Mouse (Mus musculus): ENCODE data around the gene Phrf1.

Gene Phrf1

DNA sequence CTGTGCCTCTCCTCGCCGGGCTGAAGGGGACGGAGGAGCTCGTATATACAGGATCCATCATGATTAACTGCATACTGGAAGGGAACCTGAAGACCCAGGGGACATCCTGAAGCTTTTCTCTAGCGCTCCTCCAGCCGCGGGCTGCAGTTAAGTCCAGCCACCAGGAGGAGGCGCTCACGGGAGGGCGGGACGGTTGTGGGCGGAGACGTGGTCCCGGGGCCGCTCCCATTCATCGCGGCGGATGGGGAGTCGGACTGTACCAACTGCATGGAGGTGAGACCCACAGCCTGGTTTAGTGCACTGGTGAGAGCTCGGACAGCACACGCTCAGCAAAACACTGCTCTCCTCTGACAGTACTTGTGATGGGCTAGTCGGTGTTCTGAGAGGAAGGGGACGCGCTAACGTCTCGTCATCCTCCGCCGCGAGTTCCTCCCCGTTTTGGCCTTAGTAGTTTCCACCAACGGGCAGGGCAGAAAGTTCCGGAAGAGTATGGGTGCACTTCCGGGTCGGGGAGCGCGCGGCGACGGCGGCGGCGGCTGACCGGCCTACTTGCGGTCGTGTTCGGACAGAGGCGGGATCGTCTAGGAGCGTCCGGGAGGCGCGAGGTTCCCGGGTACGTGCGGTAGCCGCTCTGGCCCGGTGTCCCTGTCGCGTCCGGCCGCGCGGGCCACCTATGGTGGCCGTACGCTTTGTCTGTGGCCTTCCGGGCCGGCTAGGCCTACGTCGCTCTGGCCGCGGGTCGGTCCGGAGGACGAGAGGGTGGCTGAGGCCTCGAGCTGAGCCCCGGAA, at the start of gene Phrf1:
Gene Phrf1 (plus strand): TSS at position 506 of the 789 bp plus-strand sequence.
- peak; percentile 90 to 93 for DNase-seq (ENCODE audit: low read depth in 2 of 2, low spot score in 2 of 2)

DNA sequence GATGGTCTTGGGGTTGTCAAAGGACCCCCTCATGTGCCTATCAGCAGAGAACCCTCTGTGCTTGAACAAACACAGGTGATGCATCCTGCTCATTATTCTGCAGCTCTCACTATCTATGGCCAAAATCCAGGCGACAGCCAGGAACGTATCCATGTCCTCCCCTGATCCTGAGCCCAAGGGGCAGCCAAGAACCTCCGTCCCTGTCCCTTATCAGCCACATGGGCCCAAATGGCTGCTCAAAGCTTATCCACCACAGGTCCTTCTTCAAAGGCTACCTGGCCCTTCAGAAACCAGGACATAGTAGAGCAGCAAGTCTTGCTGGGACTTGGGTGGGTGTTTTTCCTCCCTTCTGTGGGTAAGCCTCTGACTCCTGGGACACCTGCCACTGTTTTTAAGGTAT, 40.4 kb upstream of the Phrf1 start:
- no peak for DNase-seq (ENCODE audit: low read depth in 2 of 2, low spot score in 2 of 2)

GRCm38 (mm10) chr7:141188733-141189132, 39.9 kb upstream of the Phrf1 start:
- DNase-seq (ENCODE audit: low read depth in 2 of 2, low spot score in 2 of 2): no peak

- DNase-seq (ENCODE audit: low read depth in 2 of 2, low spot score in 2 of 2): no peak
These were observed 38.4 kb upstream of the Phrf1 start for GRCm38 (mm10) chr7:141190220-141190619.

- DNase-seq (ENCODE audit: low read depth in 2 of 2, low spot score in 2 of 2): no peak
These were observed 37.5 kb upstream of the Phrf1 start for GRCm38 (mm10) chr7:141191036-141191435.

GRCm38 (mm10) chr7:141191796-141192685, 36.5 kb upstream of the Phrf1 start:
- no peak for DNase-seq (ENCODE audit: low read depth in 2 of 2, low spot score in 2 of 2)

DNA sequence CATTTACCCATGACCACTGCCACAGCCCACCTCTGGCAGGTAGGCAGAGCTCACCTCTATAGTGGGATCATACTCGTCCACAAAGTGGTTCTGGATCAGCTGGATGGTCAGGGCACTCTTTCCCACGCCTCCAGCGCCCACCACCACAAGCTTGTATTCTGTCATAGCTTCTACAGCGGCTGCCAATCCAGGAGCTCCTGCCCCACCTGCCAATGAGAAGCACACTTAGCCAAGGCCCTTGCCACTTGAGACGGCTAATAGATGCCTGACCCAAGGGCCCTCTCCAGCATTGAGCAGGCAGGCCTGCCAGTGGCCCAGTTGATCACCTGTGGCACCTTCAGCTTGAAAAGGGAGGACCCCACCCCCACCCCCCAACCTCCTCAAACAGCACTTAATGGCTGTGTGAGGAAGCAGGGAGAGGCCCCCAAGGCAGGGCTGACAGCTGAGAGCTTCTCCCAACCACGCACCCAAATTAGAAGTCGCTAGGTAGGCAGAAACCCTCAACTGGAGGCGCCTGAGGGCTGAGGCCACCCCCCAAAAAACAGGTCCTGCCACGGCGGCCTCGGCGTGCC, 35.7 kb upstream of the Phrf1 start:
- no peak for DNase-seq (ENCODE audit: low read depth in 2 of 2, low spot score in 2 of 2)

DNA sequence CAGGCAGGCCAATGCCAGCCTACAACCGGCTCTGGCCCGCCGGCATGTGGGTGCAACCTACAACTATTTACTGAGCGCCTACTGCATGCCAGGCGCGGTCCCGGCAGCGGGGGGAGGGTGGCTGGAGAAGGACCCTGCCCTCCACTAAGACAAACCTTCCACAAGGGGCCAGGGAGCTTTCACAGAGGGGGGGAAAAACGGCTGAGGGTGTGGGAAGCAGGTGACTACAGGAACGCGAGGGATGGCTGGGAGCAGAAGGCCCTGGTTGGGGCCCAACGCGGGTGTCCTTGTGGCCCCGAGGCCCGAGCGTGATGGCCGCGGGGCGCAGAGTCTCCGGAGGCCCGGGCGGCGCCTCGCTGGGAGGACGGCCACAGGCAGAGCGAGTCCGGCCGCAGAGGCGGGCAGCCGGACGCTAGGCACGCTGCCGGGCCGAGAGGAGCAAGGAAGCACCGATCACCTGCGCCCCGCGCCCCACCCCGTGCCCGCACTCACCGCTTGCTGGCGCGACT, 35.2 kb upstream of the Phrf1 start:
- no peak for DNase-seq (ENCODE audit: low read depth in 2 of 2, low spot score in 2 of 2)

DNA sequence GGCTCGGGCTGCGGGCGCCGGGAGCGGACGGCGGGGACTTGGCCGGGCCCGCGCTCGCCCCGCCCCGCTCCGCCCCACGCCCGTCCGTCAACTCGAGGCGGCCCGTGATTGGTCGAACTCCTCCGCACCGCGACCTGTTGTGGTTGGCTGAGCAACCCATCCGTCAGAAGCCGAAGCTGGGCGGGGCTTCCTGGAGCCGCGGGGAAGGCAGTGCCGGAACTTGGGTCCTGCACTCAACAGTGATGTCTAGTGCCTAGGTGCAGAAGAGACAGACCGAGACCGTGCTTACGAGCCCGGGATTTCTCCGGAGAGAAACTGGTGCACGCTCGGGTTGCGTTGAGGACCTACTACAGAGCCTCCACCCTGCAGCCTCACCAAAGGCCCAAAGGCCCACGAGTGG, 34.6 kb upstream of the Phrf1 start, which contains the start of the genes Hras and Lrrc56:
Gene Hras (minus strand): TSS at position 58 of the 400 bp plus-strand sequence.
Gene Lrrc56 (plus strand): TSS at position 210 of the 400 bp plus-strand sequence.
- peak; percentile 92 to 95 for DNase-seq (ENCODE audit: low read depth in 2 of 2, low spot score in 2 of 2)

GRCm38 (mm10) chr7:141194409-141194808, 34.2 kb upstream of the Phrf1 start:
- DNase-seq (ENCODE audit: low read depth in 2 of 2, low spot score in 2 of 2): no peak

- DNase-seq (ENCODE audit: low read depth in 2 of 2, low spot score in 2 of 2): peak; percentile 75 to 89
These were observed 33.8 kb upstream of the Phrf1 start for GRCm38 (mm10) chr7:141194830-141195229.

- DNase-seq (ENCODE audit: low read depth in 2 of 2, low spot score in 2 of 2): no peak
These were observed 32.8 kb upstream of the Phrf1 start for GRCm38 (mm10) chr7:141195754-141196153.

- DNase-seq (ENCODE audit: low read depth in 2 of 2, low spot score in 2 of 2): no peak
These were observed 31.8 kb upstream of the Phrf1 start for GRCm38 (mm10) chr7:141196619-141197282.

DNA sequence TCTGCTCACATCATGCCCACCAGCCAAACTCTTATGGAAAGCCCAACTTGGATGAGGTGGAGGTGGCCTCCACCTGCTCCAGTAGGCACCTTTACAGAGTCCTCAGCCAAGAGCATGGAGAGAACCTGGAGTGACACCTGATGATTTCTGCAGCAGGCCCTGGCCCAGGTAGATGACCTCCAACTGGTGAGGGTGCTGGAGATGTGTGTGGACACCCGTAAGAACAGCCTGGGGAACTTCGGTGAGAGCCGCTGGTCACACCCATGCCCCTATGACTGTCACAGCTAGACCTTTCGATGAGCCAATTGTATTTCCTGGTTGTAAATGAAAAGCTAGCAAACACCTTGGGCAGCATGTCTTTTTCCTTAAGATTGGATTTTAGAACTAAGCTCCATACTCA, 30.5 kb upstream of the Phrf1 start:
- DNase-seq (ENCODE audit: low read depth in 2 of 2, low spot score in 2 of 2): no peak

DNA sequence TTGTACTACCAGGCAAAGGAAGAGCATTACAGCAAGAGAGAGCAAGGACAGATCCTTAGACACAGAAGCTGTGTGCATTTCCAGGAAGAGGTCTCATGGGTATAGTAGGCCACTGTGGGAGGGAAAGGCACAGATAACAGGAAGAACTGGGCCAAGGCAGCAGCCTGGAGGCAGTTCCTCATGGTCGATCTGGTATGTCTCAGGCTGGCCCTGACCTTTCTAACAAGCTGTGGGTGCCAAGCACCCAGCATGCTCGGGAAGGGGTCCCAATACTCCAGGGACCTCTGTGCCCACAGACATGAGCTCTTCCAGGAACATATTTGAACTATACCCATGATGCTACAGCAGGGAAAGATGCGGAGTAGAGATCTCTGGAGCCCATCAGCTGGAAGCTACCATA, 24.0 kb upstream of the Phrf1 start:
- DNase-seq (ENCODE audit: low read depth in 2 of 2, low spot score in 2 of 2): no peak

DNA sequence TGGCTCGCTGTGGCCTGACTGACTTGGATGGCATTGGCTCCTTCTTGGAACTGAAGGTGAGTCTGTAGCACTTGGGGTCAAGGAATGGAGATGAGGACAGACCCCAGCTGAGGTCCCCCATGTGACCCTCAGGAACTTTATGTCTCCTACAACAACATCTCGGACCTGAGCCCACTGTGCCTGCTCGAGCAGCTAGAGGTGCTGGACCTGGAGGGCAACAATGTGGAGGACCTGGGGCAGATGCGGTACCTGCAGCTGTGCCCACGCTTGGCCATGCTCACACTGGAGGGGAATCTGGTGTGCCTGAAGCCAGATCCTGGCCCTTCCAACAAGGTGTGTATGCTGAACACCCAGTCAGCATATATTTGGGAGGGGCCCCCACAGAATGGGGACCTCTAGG, 23.1 kb upstream of the Phrf1 start:
- DNase-seq (ENCODE audit: low read depth in 2 of 2, low spot score in 2 of 2): no peak

DNA sequence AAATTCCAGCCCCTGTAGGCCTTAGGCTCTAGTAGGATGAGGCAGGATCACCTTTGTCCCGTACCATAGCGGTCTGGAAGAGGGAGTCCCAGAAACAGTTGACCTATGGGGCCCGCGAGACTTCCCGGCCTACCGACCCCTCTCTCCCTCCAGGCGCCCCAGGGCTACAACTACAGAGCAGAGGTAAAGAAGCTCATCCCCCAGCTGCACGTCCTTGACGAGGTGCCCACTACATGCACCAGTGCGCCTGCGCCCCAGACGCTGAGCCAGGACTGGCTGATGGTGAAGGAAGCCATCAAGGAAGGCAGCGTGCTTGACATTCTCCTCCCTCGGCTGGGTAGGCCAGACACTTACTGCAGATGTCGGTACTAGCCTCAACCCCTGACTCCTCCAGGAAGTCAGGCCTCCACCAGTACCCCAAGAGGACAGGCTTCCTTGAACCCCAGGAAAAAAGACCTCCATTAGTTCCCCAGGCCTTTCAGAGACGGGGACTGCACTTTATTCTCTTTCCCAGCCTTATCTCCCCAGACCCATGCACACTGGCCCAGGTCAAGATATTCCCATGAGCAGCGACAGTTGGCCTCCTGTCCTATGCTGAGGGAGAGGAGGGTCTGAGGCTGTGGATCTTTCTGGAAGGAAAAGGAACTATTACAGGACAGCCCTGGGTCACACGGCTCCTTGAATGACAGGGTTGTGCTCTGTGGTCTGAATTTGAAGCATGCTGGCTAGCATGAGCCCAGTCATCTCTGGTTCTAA, 22.2 kb upstream of the Phrf1 start:
- no peak for DNase-seq (ENCODE audit: low read depth in 2 of 2, low spot score in 2 of 2)

GRCm38 (mm10) chr7:141209526-141209925, 19.1 kb upstream of the Phrf1 start:
- no peak for DNase-seq (ENCODE audit: low read depth in 2 of 2, low spot score in 2 of 2)

GRCm38 (mm10) chr7:141210137-141210536, 18.4 kb upstream of the Phrf1 start:
- no peak for DNase-seq (ENCODE audit: low read depth in 2 of 2, low spot score in 2 of 2)

- DNase-seq (ENCODE audit: low read depth in 2 of 2, low spot score in 2 of 2): no peak
These were observed 17.9 kb upstream of the Phrf1 start for GRCm38 (mm10) chr7:141210606-141211131.

Data from CD8-positive naive resting alpha-beta T cell, adult 2 months (primary cell).